Comparison of ENCODE assay signal across 7 mouse cellular contexts in the genomic region with DNA sequence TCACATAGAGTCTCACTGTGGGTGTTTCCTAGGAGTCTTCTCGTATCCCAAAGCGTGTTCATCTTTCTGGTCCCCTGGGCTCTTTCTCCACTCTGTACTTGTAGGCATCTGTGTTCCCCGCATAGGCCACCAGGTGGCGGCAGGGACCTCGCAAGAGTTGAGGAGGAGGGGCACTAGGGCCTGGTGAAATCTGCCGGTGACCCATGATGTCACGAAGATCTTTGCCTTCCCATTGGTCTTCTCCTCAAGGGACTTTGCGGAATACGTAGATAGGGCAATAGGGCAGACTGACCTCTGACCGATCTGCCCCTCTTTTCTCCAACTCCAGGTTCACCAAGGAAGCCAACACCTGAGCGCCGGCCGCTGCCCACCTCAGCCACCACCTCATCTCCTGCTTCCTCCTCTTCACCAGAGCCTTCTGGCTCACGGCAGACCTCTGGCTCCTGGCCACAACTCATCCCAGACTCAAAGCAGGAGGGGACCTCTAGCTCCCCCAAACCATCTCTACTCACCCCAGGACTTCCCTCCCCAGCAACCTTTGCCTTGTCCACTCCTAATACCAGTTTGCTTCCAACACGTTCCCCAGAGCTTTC. TPM values are rescaled to one million over a fixed set of nuclear protein-coding genes. Genes with fewer than 3 reads are reported as not detected.
DNase-seq lines count a peak whose midpoint lies in the region; ATAC-seq lines count a peak whose summit lies in the region.

No protein-coding gene starts in this region.

- H3K4me3 ChIP-seq in embryonic facial prominence, embryonic 11.5 days (ENCODE audit: low read depth, low read length): no peak overlapping the region
- H3K4me3 ChIP-seq in limb, embryonic 10.5 days: peak overlapping the region; percentile 43
- H3K4me3 ChIP-seq in midbrain, embryonic 13.5 days (replicated peaks): peak overlapping the region; percentile 25

- peak; percentile 95 for DNase-seq in adrenal gland, postnatal 10 days
- peak; percentile 92 for DNase-seq in embryonic facial prominence, embryonic 11.5 days (ENCODE audit: low spot score)
- peak; percentile 95 for DNase-seq in kidney, adult 11 months
- peak; percentile 91 for DNase-seq in limb, embryonic 10.5 days (ENCODE audit: low spot score)
- peak; percentile 82 for DNase-seq in spleen, adult 12 weeks (ENCODE audit: low spot score)

- H3K4me2 ChIP-seq in embryonic facial prominence, embryonic 11.5 days (ENCODE audit: low read depth, low read length): peak overlapping the region; percentile 26; the same call in 1 of the 2 replicates
- H3K4me2 ChIP-seq in midbrain, embryonic 13.5 days (replicated peaks): peak overlapping the region; percentile 46

- no peaks in the 10 kb centered on the region for H3K27me3 ChIP-seq in embryonic facial prominence, embryonic 11.5 days (ENCODE audit: control insufficient read depth, insufficient read depth, low read length)
- no peaks in the 10 kb centered on the region for H3K27me3 ChIP-seq in limb, embryonic 10.5 days (ENCODE audit: low read depth, poor library complexity, severe bottlenecking)
- H3K27me3 ChIP-seq in midbrain, embryonic 13.5 days: no peaks in the 10 kb centered on the region

- H3K9ac ChIP-seq in embryonic facial prominence, embryonic 11.5 days (replicated peaks; ENCODE audit: low read length): no peak overlapping the region
- H3K9ac ChIP-seq in midbrain, embryonic 13.5 days (replicated peaks): no peak overlapping the region

- no peaks in the 10 kb centered on the region for H3K36me3 ChIP-seq in embryonic facial prominence, embryonic 11.5 days (replicated peaks; ENCODE audit: control insufficient read depth, insufficient read depth, low read depth, low read length)
- H3K36me3 ChIP-seq in limb, embryonic 10.5 days: no peaks in the 10 kb centered on the region
- no peaks in the 10 kb centered on the region for H3K36me3 ChIP-seq in midbrain, embryonic 13.5 days

- peak; percentile 37 for ATAC-seq in embryonic facial prominence, embryonic 11.5 days (replicated peaks; ENCODE audit: insufficient number of reproducible peaks, low FRiP score, low TSS enrichment, low read depth)
- ATAC-seq in granulocyte monocyte progenitor cell, adult 5-6 weeks (replicated peaks; ENCODE audit: poor library complexity, severe bottlenecking): peak; percentile 92
- ATAC-seq in midbrain, embryonic 13.5 days: peak; percentile 69

- no peak overlapping the region for H3K27ac ChIP-seq in embryonic facial prominence, embryonic 11.5 days (replicated peaks; ENCODE audit: low read depth, low read length)
- peak overlapping the region; percentile 69 for H3K27ac ChIP-seq in limb, embryonic 10.5 days
- H3K27ac ChIP-seq in midbrain, embryonic 13.5 days: no peak overlapping the region

- no peaks in the 10 kb centered on the region for H3K4me1 ChIP-seq in embryonic facial prominence, embryonic 11.5 days (ENCODE audit: control insufficient read depth, insufficient read depth, low read length)
- peaks cover 4% of the 10 kb centered on the region for H3K4me1 ChIP-seq in limb, embryonic 10.5 days
- H3K4me1 ChIP-seq in midbrain, embryonic 13.5 days (replicated peaks): no peaks in the 10 kb centered on the region

- no peaks in the 10 kb centered on the region for H3K9me3 ChIP-seq in embryonic facial prominence, embryonic 11.5 days (replicated peaks; ENCODE audit: control insufficient read depth, low read length)
- no peaks in the 10 kb centered on the region for H3K9me3 ChIP-seq in limb, embryonic 10.5 days (replicated peaks)
- no peaks in the 10 kb centered on the region for H3K9me3 ChIP-seq in midbrain, embryonic 13.5 days

- WGBS in embryonic facial prominence, embryonic 11.5 days: 21% methylated on average over 15 of the region's 15 CpGs
- 21% methylated on average over 15 of the region's 15 CpGs for whole genome bisulfite sequencing in limb, embryonic 10.5 days
- WGBS in midbrain, embryonic 13.5 days: 21% methylated on average over 15 of the region's 15 CpGs

RNA-seq across cellular contexts. Expression of a gene that starts 17.7 kb away (rescaled TPM):
- total RNA-seq in adrenal gland, postnatal 10 days (2021): 1 to 10 TPM; 5.9 to 6.9 TPM
- 0.97 and 1.2 TPM in 2 replicates for polyA plus RNA-seq in embryonic facial prominence, embryonic 11.5 days (2014; fragmentation: Nextera tagmentation; extraction: Ambion mirVana)
- not detected in 2 replicates for total RNA-seq in granulocyte monocyte progenitor cell, adult 5-6 weeks (2014; fragmentation: Nextera tagmentation)
- 0.05 TPM in 1 of 2 replicates, not detected in the other for total RNA-seq in granulocyte monocyte progenitor cell, adult 5-6 weeks (2017)
- polyA plus RNA-seq in limb, embryonic 10.5 days (2016; fragmentation: Nextera tagmentation; extraction: Ambion mirVana): 0.95 and 2.0 TPM in 2 replicates
- 0.88 and 0.98 TPM in 2 replicates for polyA plus RNA-seq in midbrain, embryonic 13.5 days (2015; fragmentation: Nextera tagmentation; extraction: Ambion mirVana)

RNA-seq across cellular contexts. Expression of a gene that starts 20.9 kb away (rescaled TPM):
- total RNA-seq in adrenal gland, postnatal 10 days (2021): 1 to 10 TPM; 1.6 to 3.1 TPM
- 0.21 TPM in 1 of 2 replicates, not detected in the other for polyA plus RNA-seq in embryonic facial prominence, embryonic 11.5 days (2014; fragmentation: Nextera tagmentation; extraction: Ambion mirVana)
- not detected in 2 replicates for total RNA-seq in granulocyte monocyte progenitor cell, adult 5-6 weeks (2014; fragmentation: Nextera tagmentation)
- not detected in 2 replicates for total RNA-seq in granulocyte monocyte progenitor cell, adult 5-6 weeks (2017)
- 0.10 and 0.18 TPM in 2 replicates for polyA plus RNA-seq in limb, embryonic 10.5 days (2016; fragmentation: Nextera tagmentation; extraction: Ambion mirVana)
- polyA plus RNA-seq in midbrain, embryonic 13.5 days (2015; fragmentation: Nextera tagmentation; extraction: Ambion mirVana): 0.12 and 0.13 TPM in 2 replicates

RNA-seq across cellular contexts. Expression of a gene that starts 21.5 kb away (rescaled TPM):
- total RNA-seq in adrenal gland, postnatal 10 days (2021): 1 to 10 TPM; 5.5 to 8.5 TPM
- 2.7 and 2.8 TPM in 2 replicates for polyA plus RNA-seq in embryonic facial prominence, embryonic 11.5 days (2014; fragmentation: Nextera tagmentation; extraction: Ambion mirVana)
- 1.4 TPM in 1 of 2 replicates, not detected in the other for total RNA-seq in granulocyte monocyte progenitor cell, adult 5-6 weeks (2014; fragmentation: Nextera tagmentation)
- total RNA-seq in granulocyte monocyte progenitor cell, adult 5-6 weeks (2017): not detected in 2 replicates
- 2.8 and 4.9 TPM in 2 replicates for polyA plus RNA-seq in limb, embryonic 10.5 days (2016; fragmentation: Nextera tagmentation; extraction: Ambion mirVana)
- 29.5 and 31.1 TPM in 2 replicates for polyA plus RNA-seq in midbrain, embryonic 13.5 days (2015; fragmentation: Nextera tagmentation; extraction: Ambion mirVana)

RNA-seq across cellular contexts. Expression of a gene that starts 27.6 kb away (rescaled TPM):
- total RNA-seq in adrenal gland, postnatal 10 days (2021): under 1 TPM; 0.24 to 0.30 TPM
- polyA plus RNA-seq in embryonic facial prominence, embryonic 11.5 days (2014; fragmentation: Nextera tagmentation; extraction: Ambion mirVana): 0.06 TPM in 1 of 2 replicates, not detected in the other
- not detected in 2 replicates for total RNA-seq in granulocyte monocyte progenitor cell, adult 5-6 weeks (2014; fragmentation: Nextera tagmentation)
- not detected in 2 replicates for total RNA-seq in granulocyte monocyte progenitor cell, adult 5-6 weeks (2017)
- not detected in 2 replicates for polyA plus RNA-seq in limb, embryonic 10.5 days (2016; fragmentation: Nextera tagmentation; extraction: Ambion mirVana)
- polyA plus RNA-seq in midbrain, embryonic 13.5 days (2015; fragmentation: Nextera tagmentation; extraction: Ambion mirVana): 0.10 and 0.13 TPM in 2 replicates

RNA-seq across cellular contexts. Expression of a gene that starts 28.3 kb away (rescaled TPM):
- total RNA-seq in adrenal gland, postnatal 10 days (2021): 10 to 100 TPM; 14.7 to 16.4 TPM
- 2.5 and 3.6 TPM in 2 replicates for polyA plus RNA-seq in embryonic facial prominence, embryonic 11.5 days (2014; fragmentation: Nextera tagmentation; extraction: Ambion mirVana)
- total RNA-seq in granulocyte monocyte progenitor cell, adult 5-6 weeks (2014; fragmentation: Nextera tagmentation): 4.6 and 7.7 TPM in 2 replicates
- 1.0 and 1.2 TPM in 2 replicates for total RNA-seq in granulocyte monocyte progenitor cell, adult 5-6 weeks (2017)
- polyA plus RNA-seq in limb, embryonic 10.5 days (2016; fragmentation: Nextera tagmentation; extraction: Ambion mirVana): 4.2 and 5.1 TPM in 2 replicates
- 4.3 and 4.4 TPM in 2 replicates for polyA plus RNA-seq in midbrain, embryonic 13.5 days (2015; fragmentation: Nextera tagmentation; extraction: Ambion mirVana)

Comparison
In these comparisons a context has a peak if more than half of its experiments do, and no peak if none do; other contexts are left out.
1. ATAC-seq: peak in every context shown above with its lines; median percentile 92 in granulocyte monocyte progenitor cell, adult 5-6 weeks; 69 in midbrain, embryonic 13.5 days; 37 in embryonic facial prominence, embryonic 11.5 days.